Comparison of ENCODE assay signal across 7 mouse cellular contexts in the genomic region with DNA sequence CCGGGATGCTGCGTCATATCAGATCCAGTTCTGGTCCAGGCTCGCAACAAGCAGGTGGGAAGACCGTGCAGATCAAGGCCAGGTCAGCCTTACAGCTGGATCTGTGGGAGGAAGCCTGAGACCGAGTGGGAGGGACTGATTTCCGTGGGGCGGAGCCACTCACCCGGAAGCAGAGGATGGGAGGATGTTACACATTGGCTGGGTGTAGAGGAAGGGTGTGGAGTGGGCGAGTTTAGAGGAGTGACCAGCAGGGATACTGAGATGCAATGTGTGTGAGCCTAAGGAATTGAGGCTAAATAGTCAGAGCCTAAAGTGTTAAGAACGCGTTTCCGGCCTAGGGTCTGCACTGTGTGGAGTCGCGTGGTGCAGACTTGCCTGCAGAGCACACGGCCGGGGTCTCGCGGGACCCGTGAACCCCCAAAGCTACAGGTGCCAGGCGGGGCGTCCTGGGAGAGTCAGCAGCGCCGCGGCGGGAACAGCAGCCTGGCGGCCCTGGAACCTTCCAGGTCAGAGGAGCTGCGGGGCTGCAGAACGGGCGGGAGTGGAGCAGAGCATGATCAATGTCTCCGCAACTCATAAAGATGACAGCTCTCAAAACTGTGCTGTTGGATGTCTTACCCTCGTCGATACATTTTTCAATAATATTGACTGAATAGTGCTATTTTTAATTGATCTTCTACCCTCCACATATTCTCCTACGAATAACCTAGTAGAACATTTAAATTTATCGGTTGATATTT. TPM values are rescaled to one million over a fixed set of nuclear protein-coding genes. Genes with fewer than 3 reads are reported as not detected.
DNase-seq lines count a peak whose midpoint lies in the region; ATAC-seq and TF ChIP-seq lines count a peak whose summit lies in the region.

Gene Zfp53, plus strand, starts transcription at position 239 of the 740 bp plus-strand sequence.

- peak; percentile 100 for ATAC-seq in intestine, postnatal 0 days
- peak; percentile 100 for ATAC-seq in midbrain, embryonic 12.5 days (ENCODE audit: low FRiP score, low read depth)

- no peaks in the 10 kb centered on the region for H3K27me3 ChIP-seq in embryonic facial prominence, embryonic 10.5 days (replicated peaks; ENCODE audit: low read depth, poor library complexity, severe bottlenecking)
- no peaks in the 10 kb centered on the region for H3K27me3 ChIP-seq in intestine, postnatal 0 days (replicated peaks; ENCODE audit: control insufficient read depth, insufficient read depth, low read length)
- H3K27me3 ChIP-seq in midbrain, embryonic 12.5 days, result no peaks in the 10 kb centered on the region
- no peaks in the 10 kb centered on the region for H3K27me3 ChIP-seq in small intestine, adult 2 months (ENCODE audit: control insufficient read depth, insufficient read depth, low read length)

- H3K9me3 ChIP-seq in embryonic facial prominence, embryonic 10.5 days, result no peaks in the 10 kb centered on the region
- H3K9me3 ChIP-seq in intestine, postnatal 0 days (ENCODE audit: control insufficient read depth), result no peaks in the 10 kb centered on the region
- H3K9me3 ChIP-seq in midbrain, embryonic 12.5 days, result no peaks in the 10 kb centered on the region

- peaks cover 8% of the 10 kb centered on the region for H3K36me3 ChIP-seq in embryonic facial prominence, embryonic 10.5 days (replicated peaks)
- 0 out of 2 replicates have a peak, but pooled peaks cover 3% of the 10 kb centered on the region for H3K36me3 ChIP-seq in intestine, postnatal 0 days (ENCODE audit: control insufficient read depth, insufficient read depth)
- H3K36me3 ChIP-seq in midbrain, embryonic 12.5 days, result 0 out of 2 replicates have a peak, but pooled peaks cover 4% of the 10 kb centered on the region
- H3K36me3 ChIP-seq in small intestine, adult 2 months (ENCODE audit: control insufficient read depth, insufficient read depth, low read length), result no peaks in the 10 kb centered on the region

- TF ChIP-seq POLR2A in small intestine, adult 2 months (IDR thresholded peaks at IDR 0.05; ENCODE audit: low read depth, low read length), result peak; percentile 52; the same call in 1 of the 2 replicates

- peak; percentile 20; the same call in 1 of the 2 replicates for TF ChIP-seq CTCF in intestine, postnatal 0 days (IDR thresholded peaks at IDR 0.05; ENCODE audit: low read depth)
- no peak for TF ChIP-seq CTCF in small intestine, adult 2 months (IDR thresholded peaks at IDR 0.05; ENCODE audit: extremely low read depth, insufficient read length, insufficient replicate concordance, low read depth, low read length)

- 1% methylated on average over 34 of the region's 34 CpGs for WGBS in embryonic facial prominence, embryonic 10.5 days
- under 1% methylated on average over 34 of the region's 34 CpGs for WGBS in intestine, postnatal 0 days
- WGBS in midbrain, embryonic 12.5 days, result 2% methylated on average over 34 of the region's 34 CpGs
- WGBS in small intestine, adult 2 months, result under 1% methylated on average over 34 of the region's 34 CpGs

- H3K9ac ChIP-seq in intestine, postnatal 0 days (ENCODE audit: low read depth, low read length), result peak within 1 kb of the TSS; percentile 77
- peak within 1 kb of the TSS; percentile 66 for H3K9ac ChIP-seq in midbrain, embryonic 12.5 days (replicated peaks)

- peaks cover 7% of the 10 kb centered on the region for H3K4me1 ChIP-seq in embryonic facial prominence, embryonic 10.5 days
- H3K4me1 ChIP-seq in intestine, postnatal 0 days (replicated peaks; ENCODE audit: control insufficient read depth, insufficient read depth, low read length), result no peaks in the 10 kb centered on the region
- peaks cover 8% of the 10 kb centered on the region for H3K4me1 ChIP-seq in midbrain, embryonic 12.5 days
- H3K4me1 ChIP-seq in small intestine, adult 2 months (ENCODE audit: control insufficient read depth, insufficient read depth, insufficient read length, low read length), result no peaks in the 10 kb centered on the region; the same call in 1 of the 2 replicates

- DNase-seq in adrenal gland, postnatal 10 days, result peak; percentile 91
- DNase-seq in embryonic facial prominence, embryonic 10.5 days (ENCODE audit: low spot score), result peak; percentile 87
- peak; percentile 64 for DNase-seq in gonadal fat pad, adult 2 months (ENCODE audit: low read depth)
- DNase-seq in left cerebral cortex, postnatal 4 days, result peak; percentile 80

- peak within 1 kb of the TSS; percentile 70 for H3K4me2 ChIP-seq in intestine, postnatal 0 days (replicated peaks; ENCODE audit: low read depth)
- H3K4me2 ChIP-seq in midbrain, embryonic 12.5 days (replicated peaks), result peak within 1 kb of the TSS; percentile 68

- peak within 1 kb of the TSS; percentile 75 for H3K4me3 ChIP-seq in embryonic facial prominence, embryonic 10.5 days
- peak within 1 kb of the TSS; percentile 73 for H3K4me3 ChIP-seq in intestine, postnatal 0 days (ENCODE audit: low read depth, low read length)
- H3K4me3 ChIP-seq in midbrain, embryonic 12.5 days, result peak within 1 kb of the TSS; percentile 81
- H3K4me3 ChIP-seq in small intestine, adult 2 months (ENCODE audit: low read depth, low read length), result peak within 1 kb of the TSS; percentile 83

- peak within 1 kb of the TSS; percentile 83 for H3K27ac ChIP-seq in embryonic facial prominence, embryonic 10.5 days (replicated peaks)
- peak within 1 kb of the TSS; percentile 79 for H3K27ac ChIP-seq in intestine, postnatal 0 days (ENCODE audit: low read depth, low read length)
- H3K27ac ChIP-seq in midbrain, embryonic 12.5 days (replicated peaks), result peak within 1 kb of the TSS; percentile 58
- peak within 1 kb of the TSS; percentile 78 for H3K27ac ChIP-seq in small intestine, adult 2 months (ENCODE audit: insufficient read depth, low read depth, low read length)

- intact Hi-C loops in left cerebral cortex, postnatal 4 days (cut with DNase I), result no loop called here

RNA-seq across cellular contexts. Expression of gene Zfp53, which starts in this region (rescaled TPM):
- total RNA-seq in adrenal gland, postnatal 10 days (2021), result 1 to 10 TPM; 4.1 to 6.3 TPM
- 8.6 and 9.5 TPM in 2 replicates for polyA plus RNA-seq in embryonic facial prominence, embryonic 10.5 days (2016; fragmentation: Nextera tagmentation; extraction: Ambion mirVana)
- polyA plus RNA-seq in gonadal fat pad, adult 2 months (2012; rRNA removed), result 2.0 and 2.5 TPM in 2 replicates
- 5.8 and 5.9 TPM in 2 replicates for polyA plus RNA-seq in intestine, postnatal 0 days (2015; fragmentation: Nextera tagmentation; extraction: Ambion mirVana)
- total RNA-seq in left cerebral cortex, postnatal 4 days (2021), result 1 to 10 TPM; 7.3 to 8.0 TPM
- 8.4 and 8.5 TPM in 2 replicates for polyA plus RNA-seq in midbrain, embryonic 12.5 days (2016; fragmentation: Nextera tagmentation; extraction: Ambion mirVana)
- polyA plus RNA-seq in small intestine, adult 2 months (2012; rRNA removed), result 2.5 and 2.6 TPM in 2 replicates

Comparison
In these comparisons a context has a peak if more than half of its experiments do, and no peak if none do; other contexts are left out.
1. Peak in every context shown above with its lines: DNase-seq, ATAC-seq, H3K4me3 ChIP-seq and H3K27ac ChIP-seq.